Mouse (Mus musculus) midbrain, embryonic 13.5 days (tissue): Measurements from ENCODE around the gene Antxr1. TPM values are rescaled to one million over a fixed set of nuclear protein-coding genes. Genes with fewer than 3 reads are reported as not detected.

Source experiments
- ATAC-seq: fragments of 200-750 bp; cut with Nextera tagmentation; 2 replicates; pipeline ENCODE4 v1.8.0; 2017; ENCODE audit warnings: mild to moderate bottlenecking, moderate TSS enrichment, moderate library complexity
- H3K27ac ChIP-seq: fragments of 300-500 bp; sonication (generic); 2 replicates; pipeline ENCODE4 v1.5.1; 2015; ENCODE audit warnings: inconsistent platforms, mild to moderate bottlenecking, moderate library complexity
- H3K27me3 ChIP-seq: fragments of 300-500 bp; sonication (generic); 2 replicates; pipeline ENCODE4 v1.6.1; 2015; ENCODE audit warnings: mild to moderate bottlenecking, inconsistent platforms
- H3K36me3 ChIP-seq: fragments of 300-500 bp; sonication (generic); 2 replicates; pipeline ENCODE4 v1.6.1; 2015; ENCODE audit warnings: mild to moderate bottlenecking, inconsistent platforms
- H3K4me1 ChIP-seq: fragments of 300-500 bp; sonication (generic); replicated peaks from 2 replicates; pipeline ENCODE4 v1.6.1; 2015; ENCODE audit warnings: inconsistent platforms
- H3K4me2 ChIP-seq: fragments of 300-500 bp; sonication (generic); replicated peaks from 2 replicates; pipeline ENCODE4 v1.6.1; 2015; ENCODE audit warnings: moderate library complexity, mild to moderate bottlenecking, inconsistent platforms
- H3K4me3 ChIP-seq: fragments of 300-500 bp; sonication (generic); replicated peaks from 2 replicates; pipeline ENCODE4 v1.5.1; 2015; ENCODE audit warnings: mild to moderate bottlenecking, inconsistent platforms
- H3K9ac ChIP-seq: fragments of 300-500 bp; sonication (generic); replicated peaks from 2 replicates; pipeline ENCODE4 v1.6.1; 2015; ENCODE audit warnings: mild to moderate bottlenecking, inconsistent platforms
- H3K9me3 ChIP-seq: fragments of 300-500 bp; sonication (generic); 2 replicates; pipeline ENCODE4 v1.6.1; 2016; ENCODE audit warnings: mild to moderate bottlenecking, inconsistent platforms
- WGBS: fragments of 180-500 bp; shearing (Covaris S2); methylation state at CpG from one replicate; pipeline ENCODE4 v1.1.7; 2015; 5-methylcytosine and 5-hydroxymethylcytosine counted together
- polyA plus RNA-seq: library from polyadenylated mRNA; unstranded; fragments of >200 nt; fragmentation: Nextera tagmentation; extraction: Ambion mirVana; gene quantifications from 2 replicates; pipeline ENCODE4 v1.2.1, GENCODE M21; 2015

Antxr1 gene
- polyA plus RNA-seq, 1 experiment from 2014 or later: 2.9 TPM

DNA sequence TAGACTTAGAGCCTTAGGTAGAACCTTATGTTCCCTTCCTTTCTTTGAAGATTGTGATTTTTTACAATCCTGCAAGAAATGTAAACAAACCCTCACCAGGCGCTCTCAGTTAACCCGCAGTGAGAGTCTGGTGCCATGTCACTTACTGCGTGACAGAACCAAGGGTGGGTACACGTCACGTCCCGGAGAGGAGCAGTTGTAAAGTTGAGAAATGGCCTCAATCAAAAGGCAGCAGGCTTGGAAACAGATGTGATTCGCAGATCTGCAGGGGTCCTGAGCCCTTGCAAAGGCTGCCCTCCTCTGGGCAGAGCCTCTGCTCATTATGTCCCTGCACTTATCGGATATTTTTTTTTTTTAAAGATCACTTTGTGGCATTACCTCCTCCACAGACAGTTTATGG lies 99.6 kb downstream of the Antxr1 start:
- no peak overlapping the region for H3K4me3 ChIP-seq
- no peak overlapping the region for H3K27ac ChIP-seq
- H3K4me2 ChIP-seq: no peak overlapping the region
- peaks cover 6% of the 10 kb centered on the region; the same call in 1 of the 2 replicates for H3K4me1 ChIP-seq
- WGBS: 68% methylated on average over 8 of the region's 8 CpGs
- H3K36me3 ChIP-seq: peaks cover 5% of the 10 kb centered on the region
- no peak overlapping the region for H3K9ac ChIP-seq
- H3K27me3 ChIP-seq: no peaks in the 10 kb centered on the region
- no peak for ATAC-seq
- no peaks in the 10 kb centered on the region for H3K9me3 ChIP-seq

DNA sequence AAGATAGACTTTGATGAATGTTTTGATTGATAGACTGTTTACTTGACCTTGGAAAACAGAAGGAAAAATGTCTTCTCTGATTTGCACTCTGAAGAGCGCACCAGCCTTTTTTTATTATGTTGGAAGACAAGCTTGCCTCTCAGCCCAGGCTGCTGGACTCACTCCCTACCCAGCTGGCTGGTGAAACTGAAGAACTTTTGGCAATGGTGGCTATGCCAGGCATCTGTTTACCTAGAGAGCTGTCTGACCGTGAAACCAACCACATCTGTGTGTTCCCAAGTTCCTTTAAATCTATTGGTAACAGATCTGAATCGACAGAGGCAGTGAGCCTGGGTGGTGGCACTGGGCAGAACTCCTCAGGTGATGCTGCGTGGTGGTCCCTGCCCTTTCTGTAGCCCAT lies 102.5 kb downstream of the Antxr1 start:
- H3K27me3 ChIP-seq: no peaks in the 10 kb centered on the region
- no peak overlapping the region for H3K4me2 ChIP-seq
- H3K36me3 ChIP-seq: no peaks in the 10 kb centered on the region
- no peak overlapping the region for H3K9ac ChIP-seq
- 96% methylated on average over 4 of the region's 4 CpGs for WGBS
- peaks cover 3% of the 10 kb centered on the region; the same call in 1 of the 2 replicates for H3K9me3 ChIP-seq
- H3K4me3 ChIP-seq: no peak overlapping the region
- no peak overlapping the region for H3K27ac ChIP-seq
- no peak for ATAC-seq
- H3K4me1 ChIP-seq: peaks cover 6% of the 10 kb centered on the region; the same call in 1 of the 2 replicates

DNA sequence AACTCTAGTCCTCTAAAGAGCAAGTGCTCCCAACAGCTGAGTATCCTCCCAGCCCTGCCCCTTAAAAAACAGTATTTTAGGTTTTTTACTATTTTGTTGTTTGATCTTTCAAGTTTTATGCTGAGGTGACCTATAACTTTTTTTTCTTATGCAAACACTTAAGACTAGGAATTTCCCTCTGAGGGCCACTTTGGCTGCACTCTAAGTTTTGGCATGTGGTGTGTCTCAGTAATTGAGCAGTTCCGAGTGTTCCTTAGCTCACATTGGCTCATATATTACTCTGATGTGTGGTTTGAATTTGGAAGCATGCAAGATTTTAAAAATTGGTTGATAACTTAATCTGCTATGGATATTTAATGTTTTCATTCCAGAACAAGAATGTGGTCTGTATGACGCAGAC lies 105.6 kb downstream of the Antxr1 start:
- H3K4me3 ChIP-seq: no peak overlapping the region
- WGBS: 94% methylated on average over 2 of the region's 2 CpGs
- H3K27ac ChIP-seq: no peak overlapping the region
- no peak overlapping the region for H3K9ac ChIP-seq
- H3K4me1 ChIP-seq: no peaks in the 10 kb centered on the region
- H3K36me3 ChIP-seq: no peaks in the 10 kb centered on the region
- H3K27me3 ChIP-seq: no peaks in the 10 kb centered on the region
- ATAC-seq: no peak
- H3K4me2 ChIP-seq: no peak overlapping the region
- peaks cover 3% of the 10 kb centered on the region; the same call in 1 of the 2 replicates for H3K9me3 ChIP-seq

DNA sequence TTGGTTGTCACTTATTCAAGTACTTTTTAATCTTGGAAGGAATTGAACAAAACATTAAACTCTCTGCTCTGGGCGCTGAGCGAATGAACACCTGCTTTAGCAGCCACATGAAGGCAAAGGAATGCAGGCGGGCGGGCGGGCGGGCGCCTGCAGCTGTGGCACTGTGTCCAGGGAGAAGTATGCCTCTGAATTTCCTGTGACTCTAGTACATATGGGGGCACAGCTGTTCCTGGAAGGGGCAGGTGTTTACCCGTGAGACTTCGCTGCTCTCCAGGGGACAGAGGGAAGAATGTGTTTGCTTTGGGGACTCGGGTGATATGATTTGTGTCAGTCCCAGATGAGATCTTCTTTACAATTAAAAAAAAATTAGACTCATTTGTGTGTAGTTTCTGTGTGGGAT lies 107.7 kb downstream of the Antxr1 start:
- 87% methylated on average over 10 of the region's 10 CpGs for WGBS

DNA sequence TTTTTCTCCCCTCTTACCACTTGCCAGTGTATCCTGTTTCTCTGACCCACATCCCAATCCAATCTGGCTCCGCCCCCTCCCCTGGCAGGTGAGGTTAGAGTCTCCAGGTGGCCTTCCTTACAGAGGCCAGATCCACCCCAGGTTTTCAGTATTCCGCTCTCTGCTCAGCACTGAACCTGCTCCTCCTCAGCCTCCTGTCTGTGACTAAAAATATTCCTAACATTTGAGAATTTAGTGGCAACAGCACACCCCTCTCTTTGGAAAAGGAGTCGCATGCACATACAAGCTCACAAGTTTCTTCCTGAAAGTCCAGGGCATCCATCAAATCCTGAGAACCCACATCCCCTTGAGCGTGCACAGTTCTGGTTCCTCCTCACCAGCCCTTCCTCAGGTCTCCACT lies 109.3 kb downstream of the Antxr1 start:
- Histone ChIP-seq H3K4me3 (no peak overlapping the region), H3K27me3 (no peaks in the 10 kb centered on the region), H3K9ac (no peak overlapping the region), H3K9me3 (peaks cover 3% of the 10 kb centered on the region; the same call in 1 of the 2 replicates), H3K4me2 (no peak overlapping the region), H3K27ac (no peak overlapping the region), H3K4me1 (no peaks in the 10 kb centered on the region), H3K36me3 (no peaks in the 10 kb centered on the region)
- ATAC-seq: no peak
- 90% methylated on average over 4 of the region's 4 CpGs for WGBS

More for the DNA sequence above, 107.7 kb downstream of the Antxr1 start:
- H3K4me1 ChIP-seq: no peaks in the 10 kb centered on the region
- H3K9ac ChIP-seq: no peak overlapping the region
- H3K36me3 ChIP-seq: no peaks in the 10 kb centered on the region
- H3K4me2 ChIP-seq: no peak overlapping the region
- ATAC-seq: no peak
- H3K4me3 ChIP-seq: no peak overlapping the region
- H3K27ac ChIP-seq: no peak overlapping the region
- peaks cover 3% of the 10 kb centered on the region; the same call in 1 of the 2 replicates for H3K9me3 ChIP-seq
- no peaks in the 10 kb centered on the region for H3K27me3 ChIP-seq

DNA sequence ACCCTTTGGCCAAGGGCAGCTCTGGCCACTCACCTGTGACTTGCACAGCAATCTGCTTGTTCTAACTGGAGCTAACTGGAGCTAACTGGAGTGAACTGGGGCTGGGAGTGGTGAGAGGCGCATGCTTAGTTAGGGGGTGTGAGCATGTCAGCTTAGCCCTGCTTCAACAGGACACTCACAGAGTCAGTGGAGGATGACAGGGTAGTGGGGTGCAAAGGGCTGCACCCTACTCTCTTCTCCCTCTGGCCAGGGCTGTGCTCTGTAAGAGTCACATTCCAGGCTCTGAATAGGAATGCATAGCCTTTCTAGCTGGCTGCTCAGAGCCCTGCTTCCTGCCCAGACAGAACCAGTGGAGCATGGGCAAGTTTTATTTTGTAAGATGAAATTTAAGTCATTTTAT lies 110.3 kb downstream of the Antxr1 start:
- H3K9me3 ChIP-seq: peaks cover 3% of the 10 kb centered on the region; the same call in 1 of the 2 replicates
- H3K4me2 ChIP-seq: no peak overlapping the region
- H3K4me3 ChIP-seq: no peak overlapping the region
- no peaks in the 10 kb centered on the region for H3K4me1 ChIP-seq
- ATAC-seq: no peak
- no peaks in the 10 kb centered on the region for H3K27me3 ChIP-seq
- no peak overlapping the region for H3K27ac ChIP-seq
- 90% methylated on average over 1 of the region's 1 CpGs for WGBS
- no peak overlapping the region for H3K9ac ChIP-seq
- no peaks in the 10 kb centered on the region for H3K36me3 ChIP-seq

DNA sequence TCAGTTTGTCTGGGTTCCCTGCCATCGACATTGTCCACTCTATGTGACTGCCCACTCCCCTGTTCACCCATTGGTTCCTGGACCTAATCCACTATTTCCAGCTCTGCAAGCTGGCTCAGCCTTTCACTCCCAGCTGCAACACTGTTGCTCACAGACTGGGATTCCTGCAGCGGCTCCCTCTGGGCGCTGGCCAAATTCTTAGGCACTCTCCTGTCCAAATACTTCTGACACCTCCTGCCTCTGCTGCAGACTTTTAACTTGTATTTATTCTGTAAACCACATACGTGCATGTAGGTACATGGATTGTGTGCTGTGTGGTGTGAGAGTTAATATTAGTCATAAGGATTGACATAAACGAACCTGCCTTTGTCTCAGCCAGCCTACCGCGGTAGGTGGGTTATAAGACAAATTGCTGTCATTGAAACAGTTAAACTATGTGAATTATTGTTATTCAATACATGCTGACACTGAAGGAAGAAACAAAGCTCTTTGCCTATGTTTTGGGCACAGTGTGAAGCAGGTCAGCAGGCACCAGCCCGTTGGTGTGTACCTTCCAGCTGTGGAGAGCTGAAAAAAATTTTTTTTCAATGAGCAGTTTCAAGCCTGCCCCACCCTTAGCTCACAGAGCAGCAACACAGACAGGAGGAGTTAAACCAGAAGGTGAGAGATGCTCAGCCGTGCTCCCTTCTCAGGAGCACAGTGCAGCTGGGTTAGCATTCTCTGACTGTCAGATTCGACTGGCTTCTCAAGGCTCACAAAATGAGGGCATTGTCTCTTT lies 112.6 kb downstream of the Antxr1 start:
- no peak for ATAC-seq
- no peak overlapping the region for H3K9ac ChIP-seq
- no peaks in the 10 kb centered on the region for H3K4me1 ChIP-seq
- no peaks in the 10 kb centered on the region for H3K27me3 ChIP-seq
- no peak overlapping the region for H3K4me2 ChIP-seq
- no peak overlapping the region for H3K27ac ChIP-seq
- no peaks in the 10 kb centered on the region for H3K36me3 ChIP-seq
- H3K9me3 ChIP-seq: no peaks in the 10 kb centered on the region
- H3K4me3 ChIP-seq: no peak overlapping the region
- WGBS: 77% methylated on average over 10 of the region's 10 CpGs

DNA sequence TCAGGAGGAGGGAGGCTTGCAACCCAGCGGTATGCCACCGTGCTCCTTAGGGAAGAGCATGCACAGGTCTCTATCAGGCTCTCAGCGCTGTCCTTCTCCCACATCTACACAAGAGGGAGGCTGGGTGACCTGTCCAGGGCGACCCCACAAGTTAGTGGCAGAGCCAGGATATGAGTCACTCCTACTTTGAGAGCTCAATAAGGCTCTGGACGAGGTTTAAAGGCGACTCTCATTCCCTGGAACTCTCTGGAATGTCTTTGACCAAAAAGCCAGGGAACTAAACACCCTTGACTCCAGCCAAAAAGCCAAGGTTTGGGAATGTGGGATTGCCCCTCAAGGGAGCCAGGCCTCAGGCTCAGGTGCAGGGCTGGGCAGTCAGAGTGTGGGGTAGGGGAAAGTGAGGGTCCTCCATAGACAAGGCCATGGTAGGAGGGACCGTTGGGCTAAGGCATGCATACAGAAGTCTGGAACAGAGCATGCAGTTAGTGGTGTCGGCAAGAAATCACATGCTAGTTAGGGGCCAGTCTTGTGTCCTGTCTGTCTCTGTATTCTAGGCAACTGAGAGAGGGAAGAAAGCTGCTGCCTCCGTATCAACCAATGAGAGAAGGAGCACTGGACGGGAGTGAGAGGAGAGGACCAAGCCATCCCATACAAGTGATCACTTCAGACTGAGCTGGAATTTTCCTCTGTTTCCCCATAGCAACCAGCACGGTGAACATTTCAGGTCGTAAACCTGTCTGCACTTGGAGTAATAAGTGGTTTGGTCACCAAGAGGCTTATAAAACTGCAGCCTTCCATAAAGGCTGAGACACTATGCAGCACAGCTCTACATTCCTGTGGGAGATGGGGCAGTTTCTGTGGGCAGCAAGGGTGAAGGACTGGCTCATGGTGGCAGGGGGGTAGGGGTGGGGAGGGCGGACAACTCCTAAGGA lies 116.3 kb downstream of the Antxr1 start:
- Histone ChIP-seq H3K9me3 (no peaks in the 10 kb centered on the region), H3K4me1 (no peaks in the 10 kb centered on the region), H3K4me3 (no peak overlapping the region), H3K27me3 (no peaks in the 10 kb centered on the region), H3K4me2 (no peak overlapping the region), H3K9ac (no peak overlapping the region), H3K36me3 (no peaks in the 10 kb centered on the region), H3K27ac (no peak overlapping the region)
- WGBS: 79% methylated on average over 13 of the region's 13 CpGs
- ATAC-seq: no peak

DNA sequence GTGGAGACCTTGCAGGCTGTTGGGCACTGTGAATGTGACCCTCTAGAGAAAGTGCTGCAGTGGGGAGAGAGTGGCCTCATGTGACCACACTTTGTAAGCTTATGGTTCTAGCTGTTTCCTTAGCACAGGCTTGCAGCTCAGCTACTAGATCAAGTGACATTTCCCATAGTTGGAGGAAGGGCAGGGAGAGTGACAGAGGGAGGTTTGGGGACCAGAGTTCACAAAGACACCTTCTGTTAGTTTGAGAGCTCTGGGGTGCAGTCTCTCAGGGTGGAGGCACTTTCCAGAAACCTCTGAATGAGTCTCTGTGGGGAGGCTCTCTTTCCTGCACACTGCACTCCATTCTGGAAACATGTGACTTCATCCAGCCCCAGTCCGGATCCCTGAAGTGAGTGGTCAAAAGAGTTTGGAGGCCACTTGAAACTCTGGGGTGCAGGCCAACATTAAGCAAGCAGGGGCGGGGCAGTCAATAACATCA lies 119.5 kb downstream of the Antxr1 start:
- no peak for ATAC-seq
- Histone ChIP-seq H3K4me3 (no peak overlapping the region), H3K36me3 (no peaks in the 10 kb centered on the region), H3K27ac (no peak overlapping the region), H3K4me1 (no peaks in the 10 kb centered on the region), H3K27me3 (no peaks in the 10 kb centered on the region), H3K4me2 (no peak overlapping the region), H3K9ac (no peak overlapping the region), H3K9me3 (no peaks in the 10 kb centered on the region)
- 74% methylated on average over 2 of the region's 2 CpGs for WGBS

DNA sequence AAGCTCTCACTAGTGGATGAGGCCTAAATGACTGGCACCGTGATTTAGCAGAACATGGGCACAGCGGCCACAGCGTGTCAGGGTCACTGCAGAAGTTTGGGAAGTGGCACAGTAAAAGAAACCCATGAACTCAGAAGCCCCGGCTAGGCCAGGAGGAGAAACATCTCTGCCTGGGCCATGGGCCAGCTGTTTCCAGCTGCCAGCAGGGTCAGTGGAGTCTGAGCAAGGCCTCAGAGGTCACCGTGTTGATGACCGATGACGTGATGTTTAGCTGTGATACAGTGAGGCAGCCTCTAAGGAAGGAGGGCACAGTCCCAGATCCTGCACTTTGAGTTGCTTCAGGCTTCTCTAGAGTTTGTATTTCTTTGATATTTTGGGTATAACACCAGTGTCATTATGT lies 122.4 kb downstream of the Antxr1 start:
- Histone ChIP-seq H3K4me1 (no peaks in the 10 kb centered on the region), H3K9me3 (no peaks in the 10 kb centered on the region), H3K36me3 (no peaks in the 10 kb centered on the region), H3K9ac (no peak overlapping the region), H3K27me3 (no peaks in the 10 kb centered on the region), H3K4me2 (no peak overlapping the region), H3K4me3 (no peak overlapping the region), H3K27ac (no peak overlapping the region)
- ATAC-seq: no peak
- 94% methylated on average over 7 of the region's 7 CpGs for WGBS

DNA sequence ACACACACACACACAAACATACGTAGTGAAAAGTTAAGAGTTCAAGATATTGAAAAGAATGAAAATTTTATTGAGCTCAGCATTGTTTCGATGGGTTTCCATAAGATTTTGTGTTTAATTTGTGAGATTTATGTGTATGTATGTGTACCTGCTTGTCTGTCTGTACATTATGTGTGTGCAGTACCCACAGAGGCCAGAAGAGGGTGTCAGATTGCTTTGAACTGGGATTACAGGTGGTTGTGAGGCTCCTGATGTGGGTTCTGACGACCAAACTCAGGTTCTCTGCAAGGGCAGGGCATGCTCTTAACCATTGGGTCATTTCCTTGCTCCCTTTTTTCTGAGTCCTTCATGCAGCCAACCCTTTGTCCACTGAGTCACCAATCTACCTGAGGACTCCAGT lies 124.1 kb downstream of the Antxr1 start:
- 85% methylated on average over 3 of the region's 3 CpGs for WGBS

DNA sequence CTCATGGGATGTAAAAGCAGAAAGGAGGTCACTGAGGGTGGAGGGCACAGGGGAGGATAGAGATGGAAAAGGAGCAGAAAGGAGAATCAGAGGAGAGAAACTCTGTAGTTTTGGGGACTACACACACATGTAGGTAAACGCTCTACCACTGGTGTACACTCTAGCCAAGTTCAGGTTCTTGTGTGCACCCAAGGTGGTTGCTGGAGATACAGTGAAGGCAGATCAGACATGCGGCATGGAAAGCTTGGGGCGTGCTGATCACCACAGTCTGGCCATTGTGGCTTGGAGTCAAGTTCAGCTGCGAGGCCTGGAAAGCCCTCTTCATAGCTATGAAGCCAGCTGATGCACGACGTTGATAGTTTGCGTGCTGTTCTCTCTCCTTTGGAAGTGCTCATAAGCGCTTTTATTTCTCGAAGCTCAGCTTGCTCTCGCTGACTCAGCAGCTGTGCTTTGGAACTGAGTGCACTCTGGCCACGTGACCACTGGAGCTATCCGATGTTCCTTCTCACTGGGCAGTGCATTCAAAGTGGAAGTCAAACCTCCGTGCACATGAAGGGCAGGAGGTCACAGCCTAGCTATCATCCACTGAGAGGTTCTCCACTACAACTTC lies 128.1 kb downstream of the Antxr1 start:
- 79% methylated on average over 13 of the region's 13 CpGs for WGBS

More for the DNA sequence above, 124.1 kb downstream of the Antxr1 start:
- no peaks in the 10 kb centered on the region for H3K27me3 ChIP-seq
- H3K4me2 ChIP-seq: no peak overlapping the region
- no peak overlapping the region for H3K27ac ChIP-seq
- H3K36me3 ChIP-seq: no peaks in the 10 kb centered on the region
- no peaks in the 10 kb centered on the region for H3K4me1 ChIP-seq
- H3K9me3 ChIP-seq: no peaks in the 10 kb centered on the region
- H3K4me3 ChIP-seq: no peak overlapping the region
- H3K9ac ChIP-seq: no peak overlapping the region
- ATAC-seq: no peak

More for the DNA sequence above, 128.1 kb downstream of the Antxr1 start:
- no peak for ATAC-seq
- Histone ChIP-seq H3K4me1 (peaks cover 13% of the 10 kb centered on the region), H3K27ac (no peak overlapping the region), H3K27me3 (no peaks in the 10 kb centered on the region), H3K9ac (no peak overlapping the region), H3K9me3 (no peaks in the 10 kb centered on the region), H3K4me2 (no peak overlapping the region), H3K4me3 (no peak overlapping the region), H3K36me3 (no peaks in the 10 kb centered on the region)
